In genomic region chr8:67598687-67599086, GRCm38 (mm10) we compare ENCODE assay signal across 23 mouse cellular contexts.
"Had no signal": no experiment of that assay in that cellular context is flagged by ENCODE, and none has a peak within 500 bp of the region (broad histone marks: within the 10 kb centered on the region; RNA-seq: fewer than 3 reads in every experiment).

No protein-coding gene starts in this region.

- H3K27ac ChIP-seq: heart, adult 2 months; heart, embryonic 13.5 days; heart, embryonic 15.5 days; hindbrain, embryonic 13.5 days; hindbrain, embryonic 15.5 days; hindbrain, postnatal 0 days; limb, embryonic 13.5 days; limb, embryonic 15.5 days; liver, embryonic 12.5 days; liver, embryonic 14.5 days had no signal

- H3K4me1 ChIP-seq: heart, embryonic 13.5 days; heart, embryonic 15.5 days; hindbrain, embryonic 13.5 days; hindbrain, embryonic 15.5 days; limb, embryonic 13.5 days; limb, embryonic 15.5 days; liver, embryonic 12.5 days had no signal

- ATAC-seq: forebrain, postnatal 0 days; hindbrain, postnatal 0 days; intestine, embryonic 16.5 days had no signal

- H3K4me2 ChIP-seq: heart, embryonic 11.5 days; heart, embryonic 13.5 days; heart, embryonic 15.5 days; hindbrain, embryonic 13.5 days; hindbrain, embryonic 15.5 days; limb, embryonic 13.5 days; limb, embryonic 15.5 days; liver, embryonic 12.5 days had no signal

- H3K27me3 ChIP-seq: heart, embryonic 13.5 days; heart, embryonic 15.5 days; hindbrain, embryonic 13.5 days; hindbrain, embryonic 15.5 days; limb, embryonic 13.5 days; limb, embryonic 15.5 days; liver, embryonic 12.5 days had no signal

- H3K9me3 ChIP-seq: heart, embryonic 15.5 days; hindbrain, embryonic 13.5 days; hindbrain, embryonic 15.5 days; limb, embryonic 13.5 days; limb, embryonic 15.5 days had no signal

- H3K4me3 ChIP-seq: heart, adult 2 months; heart, embryonic 13.5 days; heart, embryonic 15.5 days; hindbrain, embryonic 13.5 days; hindbrain, embryonic 15.5 days; limb, embryonic 13.5 days; limb, embryonic 15.5 days; liver, embryonic 12.5 days had no signal

- DNase-seq: forebrain, postnatal 0 days; gastrocnemius, postnatal 14 days; gastrocnemius, postnatal 36 days; heart, adult 2 months; heart, postnatal 14 days; heart, postnatal 36 days; kidney, adult 18-20 months; kidney, adult 9 months; kidney, postnatal 36 days; layer of hippocampus, adult 9-11 months; layer of hippocampus, postnatal 36 days; left cerebral cortex, postnatal 4 days had no signal

- H3K9ac ChIP-seq: forebrain, postnatal 0 days; heart, embryonic 13.5 days; heart, embryonic 15.5 days; hindbrain, embryonic 13.5 days; hindbrain, embryonic 15.5 days; limb, embryonic 13.5 days; limb, embryonic 15.5 days; liver, embryonic 12.5 days; liver, embryonic 14.5 days had no signal

- H3K36me3 ChIP-seq: heart, embryonic 13.5 days; heart, embryonic 15.5 days; hindbrain, embryonic 13.5 days; hindbrain, embryonic 15.5 days; limb, embryonic 13.5 days; limb, embryonic 15.5 days; liver, embryonic 12.5 days had no signal
